In genomic region chr11:69428751-69429150, GRCm38 (mm10) we compare ENCODE assay signal across 9 mouse cellular contexts. TPM values are rescaled to one million over a fixed set of nuclear protein-coding genes. Genes with fewer than 3 reads are reported as not detected.
DNase-seq lines count a peak whose midpoint lies in the region; ATAC-seq lines count a peak whose summit lies in the region.
"Had no signal": no experiment of that assay in that cellular context is flagged by ENCODE, and none has a peak within 500 bp of the region (broad histone marks: within the 10 kb centered on the region; RNA-seq: fewer than 3 reads in every experiment).

No protein-coding gene starts in this region.

- H3K4me2 ChIP-seq in embryonic facial prominence, embryonic 12.5 days (replicated peaks), result no peak overlapping the region
- H3K4me2 ChIP-seq in liver, embryonic 13.5 days, result no peak overlapping the region
- no peak overlapping the region for H3K4me2 ChIP-seq in midbrain, embryonic 13.5 days (replicated peaks)
- H3K4me2 ChIP-seq: hindbrain, embryonic 15.5 days; neural tube, embryonic 12.5 days had no signal

- no peak overlapping the region for H3K9ac ChIP-seq in embryonic facial prominence, embryonic 12.5 days
- H3K9ac ChIP-seq in liver, embryonic 13.5 days, result no peak overlapping the region
- no peak overlapping the region for H3K9ac ChIP-seq in midbrain, embryonic 13.5 days (replicated peaks)
- H3K9ac ChIP-seq: hindbrain, embryonic 15.5 days; neural tube, embryonic 12.5 days had no signal

- H3K9me3 ChIP-seq in embryonic facial prominence, embryonic 12.5 days, result no peaks in the 10 kb centered on the region
- H3K9me3 ChIP-seq in liver, embryonic 13.5 days (replicated peaks), result no peaks in the 10 kb centered on the region
- no peaks in the 10 kb centered on the region for H3K9me3 ChIP-seq in midbrain, embryonic 13.5 days
- H3K9me3 ChIP-seq: hindbrain, embryonic 15.5 days; neural tube, embryonic 12.5 days had no signal

- H3K27me3 ChIP-seq in embryonic facial prominence, embryonic 12.5 days, result no peaks in the 10 kb centered on the region
- no peaks in the 10 kb centered on the region for H3K27me3 ChIP-seq in liver, embryonic 13.5 days
- peaks cover 4% of the 10 kb centered on the region; the same call in 1 of the 2 replicates for H3K27me3 ChIP-seq in midbrain, embryonic 13.5 days
- H3K27me3 ChIP-seq: neural tube, embryonic 12.5 days had no signal

- peak overlapping the region; percentile 50; the same call in 1 of the 2 replicates for H3K27ac ChIP-seq in embryonic facial prominence, embryonic 12.5 days
- no peak overlapping the region for H3K27ac ChIP-seq in liver, embryonic 13.5 days
- H3K27ac ChIP-seq in midbrain, embryonic 13.5 days, result no peak overlapping the region
- H3K27ac ChIP-seq: hindbrain, embryonic 15.5 days; neural tube, embryonic 12.5 days had no signal

- ATAC-seq in embryonic facial prominence, embryonic 12.5 days (ENCODE audit: insufficient number of reproducible peaks, insufficient read depth, low FRiP score, low TSS enrichment), result no peak
- ATAC-seq in liver, embryonic 13.5 days (ENCODE audit: low read depth), result 0 out of 2 replicates have a peak, but pooled peaks have one; percentile 27
- no peak for ATAC-seq in midbrain, embryonic 13.5 days

- no peaks in the 10 kb centered on the region for H3K36me3 ChIP-seq in embryonic facial prominence, embryonic 12.5 days
- no peaks in the 10 kb centered on the region for H3K36me3 ChIP-seq in liver, embryonic 13.5 days
- H3K36me3 ChIP-seq in midbrain, embryonic 13.5 days, result no peaks in the 10 kb centered on the region
- H3K36me3 ChIP-seq: hindbrain, embryonic 15.5 days; neural tube, embryonic 12.5 days had no signal

- WGBS in embryonic facial prominence, embryonic 12.5 days, result 25% methylated on average over 4 of the region's 4 CpGs
- WGBS in liver, embryonic 13.5 days (ENCODE audit: insufficient replicate concordance), result 20% methylated on average over 4 of the region's 4 CpGs
- WGBS in midbrain, embryonic 13.5 days, result 39% methylated on average over 4 of the region's 4 CpGs

- no peak overlapping the region for H3K4me3 ChIP-seq in embryonic facial prominence, embryonic 12.5 days
- H3K4me3 ChIP-seq in liver, embryonic 13.5 days (replicated peaks), result no peak overlapping the region
- H3K4me3 ChIP-seq in midbrain, embryonic 13.5 days (replicated peaks), result no peak overlapping the region
- H3K4me3 ChIP-seq: hindbrain, embryonic 15.5 days; neural tube, embryonic 12.5 days had no signal

- DNase-seq in thymus, postnatal 0 days (ENCODE audit: low spot score), result peak; percentile 47
- DNase-seq in thymus, postnatal 10 days (ENCODE audit: low spot score in 2 of 2), result no peak
- peak; percentile 60 for DNase-seq in liver, embryonic 13.5 days
- peak; percentile 70 for DNase-seq in thymus, postnatal 4 days
- no peak for DNase-seq in cerebellum, postnatal 36 days

- H3K4me1 ChIP-seq in embryonic facial prominence, embryonic 12.5 days, result peaks cover 16% of the 10 kb centered on the region
- peaks cover 28% of the 10 kb centered on the region for H3K4me1 ChIP-seq in liver, embryonic 13.5 days (replicated peaks)
- H3K4me1 ChIP-seq in midbrain, embryonic 13.5 days (replicated peaks), result peaks cover 3% of the 10 kb centered on the region
- H3K4me1 ChIP-seq: neural tube, embryonic 12.5 days had no signal

RNA-seq across cellular contexts. Expression of gene Kdm6b, which starts 15.3 kb away (rescaled TPM):
- 31.5 and 45.6 TPM in 2 replicates for polyA plus RNA-seq in thymus, postnatal 0 days (2015; fragmentation: Nextera tagmentation; extraction: Ambion mirVana)
- 42.3 and 43.4 TPM in 2 replicates for polyA plus RNA-seq in embryonic facial prominence, embryonic 12.5 days (2016; fragmentation: Nextera tagmentation; extraction: Ambion mirVana)
- polyA plus RNA-seq in liver, embryonic 13.5 days (2015; fragmentation: Nextera tagmentation; extraction: Ambion mirVana), result 4.8 and 5.1 TPM in 2 replicates
- polyA plus RNA-seq in midbrain, embryonic 13.5 days (2015; fragmentation: Nextera tagmentation; extraction: Ambion mirVana), result 54.9 and 59.2 TPM in 2 replicates

RNA-seq across cellular contexts. Expression of gene Tmem88, which starts 30.7 kb away (rescaled TPM):
- 10.4 and 12.9 TPM in 2 replicates for polyA plus RNA-seq in thymus, postnatal 0 days (2015; fragmentation: Nextera tagmentation; extraction: Ambion mirVana)
- polyA plus RNA-seq in embryonic facial prominence, embryonic 12.5 days (2016; fragmentation: Nextera tagmentation; extraction: Ambion mirVana), result 18.1 and 21.3 TPM in 2 replicates
- 8.9 and 9.5 TPM in 2 replicates for polyA plus RNA-seq in liver, embryonic 13.5 days (2015; fragmentation: Nextera tagmentation; extraction: Ambion mirVana)
- polyA plus RNA-seq in midbrain, embryonic 13.5 days (2015; fragmentation: Nextera tagmentation; extraction: Ambion mirVana), result 4.9 and 7.0 TPM in 2 replicates

RNA-seq across cellular contexts. Expression of gene Cyb5d1, which starts 33.3 kb away (rescaled TPM):
- polyA plus RNA-seq in thymus, postnatal 0 days (2015; fragmentation: Nextera tagmentation; extraction: Ambion mirVana), result 25.9 and 28.3 TPM in 2 replicates
- polyA plus RNA-seq in embryonic facial prominence, embryonic 12.5 days (2016; fragmentation: Nextera tagmentation; extraction: Ambion mirVana), result 44.6 and 50.0 TPM in 2 replicates
- 10.3 and 13.0 TPM in 2 replicates for polyA plus RNA-seq in liver, embryonic 13.5 days (2015; fragmentation: Nextera tagmentation; extraction: Ambion mirVana)
- 41.8 and 47.7 TPM in 2 replicates for polyA plus RNA-seq in midbrain, embryonic 13.5 days (2015; fragmentation: Nextera tagmentation; extraction: Ambion mirVana)

RNA-seq across cellular contexts. Expression of gene Naa38, which starts 33.5 kb away (rescaled TPM):
- polyA plus RNA-seq in thymus, postnatal 0 days (2015; fragmentation: Nextera tagmentation; extraction: Ambion mirVana), result 194 and 211 TPM in 2 replicates
- 126 and 129 TPM in 2 replicates for polyA plus RNA-seq in embryonic facial prominence, embryonic 12.5 days (2016; fragmentation: Nextera tagmentation; extraction: Ambion mirVana)
- 102 and 105 TPM in 2 replicates for polyA plus RNA-seq in liver, embryonic 13.5 days (2015; fragmentation: Nextera tagmentation; extraction: Ambion mirVana)
- 92.2 and 105 TPM in 2 replicates for polyA plus RNA-seq in midbrain, embryonic 13.5 days (2015; fragmentation: Nextera tagmentation; extraction: Ambion mirVana)

RNA-seq across cellular contexts. Expression of gene Chd3, which starts 59.5 kb away (rescaled TPM):
- polyA plus RNA-seq in thymus, postnatal 0 days (2015; fragmentation: Nextera tagmentation; extraction: Ambion mirVana), result 10.7 and 13.2 TPM in 2 replicates
- polyA plus RNA-seq in embryonic facial prominence, embryonic 12.5 days (2016; fragmentation: Nextera tagmentation; extraction: Ambion mirVana), result 130 and 135 TPM in 2 replicates
- 2.6 and 4.4 TPM in 2 replicates for polyA plus RNA-seq in liver, embryonic 13.5 days (2015; fragmentation: Nextera tagmentation; extraction: Ambion mirVana)
- polyA plus RNA-seq in midbrain, embryonic 13.5 days (2015; fragmentation: Nextera tagmentation; extraction: Ambion mirVana), result 83.5 and 91.9 TPM in 2 replicates

Comparison
In these comparisons a context has a peak if more than half of its experiments do, and no peak if none do; other contexts are left out.
1. DNase-seq: peak in thymus, postnatal 0 days (single experiment), liver, embryonic 13.5 days (single experiment) and thymus, postnatal 4 days (single experiment); none in thymus, postnatal 10 days (0 of 2) and cerebellum, postnatal 36 days (0 of 2).